Mouse (Mus musculus): ENCODE data around the gene Dcst2. TPM values are rescaled to one million over a fixed set of nuclear protein-coding genes. Genes with fewer than 3 reads are reported as not detected.

The Dcst2 gene
- polyA plus RNA-seq, 1 experiment from 2014 or later, result 0.23 TPM

DNA sequence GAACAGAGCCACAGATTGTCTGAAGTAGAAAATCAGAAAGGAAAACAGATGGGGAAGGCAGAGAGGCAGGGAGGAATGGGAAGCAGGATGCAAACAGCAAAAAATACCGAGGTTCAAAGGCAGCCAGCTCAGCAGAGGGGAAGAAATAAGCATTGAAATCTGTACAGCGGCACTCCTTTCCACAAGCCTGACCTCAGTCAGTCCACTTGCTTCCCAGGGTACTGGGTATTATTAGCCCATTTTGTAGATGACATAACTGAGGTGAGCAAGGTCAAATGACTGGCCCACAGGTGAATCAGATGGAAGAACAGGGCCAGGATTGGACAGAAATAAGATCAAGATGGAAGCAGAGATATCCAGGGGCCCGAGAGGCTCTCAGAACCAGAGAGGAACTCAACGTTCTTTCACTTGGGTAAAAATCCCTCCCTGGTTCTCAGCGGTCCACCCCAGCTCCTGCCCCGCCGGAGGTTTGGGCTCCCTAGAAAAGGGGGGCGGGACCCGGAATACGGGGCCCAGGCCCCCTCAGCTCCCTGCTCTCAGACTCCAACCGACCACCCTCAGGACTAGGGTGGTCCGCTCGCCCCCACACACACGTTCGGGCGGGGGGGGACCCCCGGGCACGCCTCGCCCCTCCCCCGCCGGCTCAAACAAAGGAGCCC, 24.6 kb upstream of the Dcst2 start:
- Histone ChIP-seq H3K4me3 (ENCODE audit: low read depth, low read length) (peak overlapping the region; percentile 67), H3K36me3 (ENCODE audit: control insufficient read depth, insufficient read depth, low read length) (peaks cover 7% of the 10 kb centered on the region), H3K27me3 (ENCODE audit: control insufficient read depth, insufficient read depth, low read length) (no peaks in the 10 kb centered on the region), H3K9me3 (ENCODE audit: control insufficient read depth, low read length) (no peaks in the 10 kb centered on the region), H3K9ac (ENCODE audit: low read length) (peak overlapping the region; percentile 81), H3K4me1 (ENCODE audit: control insufficient read depth, insufficient read depth, low read length) (peaks cover 36% of the 10 kb centered on the region), H3K4me2 (ENCODE audit: low read depth, severe bottlenecking) (peak overlapping the region; percentile 87), H3K27ac (replicated peaks; ENCODE audit: low read depth, low read length) (peak overlapping the region; percentile 90)
- WGBS, result under 1% methylated on average over 21 of the region's 21 CpGs
- DNase-seq (ENCODE audit: low spot score) (no peak), ATAC-seq (ENCODE audit: insufficient number of reproducible peaks, low FRiP score, low TSS enrichment, low read depth) (no peak; the same call in 1 of the 2 replicates)

GRCm38 (mm10) chr3:89337721-89338578, 23.8 kb upstream of the Dcst2 start, which contains the start of gene Efna4:
Efna4 (minus strand) TSS chr3:89338028.
- peak within 1 kb of the TSS; percentile 81 for H3K9ac ChIP-seq (ENCODE audit: low read length)
- peak within 1 kb of the TSS; percentile 87 for H3K4me2 ChIP-seq (ENCODE audit: low read depth, severe bottlenecking)
- peaks cover 6% of the 10 kb centered on the region for H3K36me3 ChIP-seq (ENCODE audit: control insufficient read depth, insufficient read depth, low read length)
- H3K27ac ChIP-seq (replicated peaks; ENCODE audit: low read depth, low read length), result peak within 1 kb of the TSS; percentile 90
- no peaks in the 10 kb centered on the region for H3K27me3 ChIP-seq (ENCODE audit: control insufficient read depth, insufficient read depth, low read length)
- peak; percentile 87 for DNase-seq (ENCODE audit: low spot score)
- H3K4me1 ChIP-seq (ENCODE audit: control insufficient read depth, insufficient read depth, low read length), result peaks cover 32% of the 10 kb centered on the region
- under 1% methylated on average over 44 of the region's 44 CpGs for WGBS
- H3K9me3 ChIP-seq (ENCODE audit: control insufficient read depth, low read length), result no peaks in the 10 kb centered on the region
- H3K4me3 ChIP-seq (ENCODE audit: low read depth, low read length), result peak within 1 kb of the TSS; percentile 67
- ATAC-seq (ENCODE audit: insufficient number of reproducible peaks, low FRiP score, low TSS enrichment, low read depth), result peak; percentile 90

GRCm38 (mm10) chr3:89339416-89339815, 22.4 kb upstream of the Dcst2 start:
- Histone ChIP-seq H3K27ac (replicated peaks; ENCODE audit: low read depth, low read length) (no peak overlapping the region), H3K4me2 (ENCODE audit: low read depth, severe bottlenecking) (peak overlapping the region; percentile 3; the same call in 1 of the 2 replicates), H3K4me1 (ENCODE audit: control insufficient read depth, insufficient read depth, low read length) (peaks cover 28% of the 10 kb centered on the region), H3K27me3 (ENCODE audit: control insufficient read depth, insufficient read depth, low read length) (no peaks in the 10 kb centered on the region), H3K36me3 (ENCODE audit: control insufficient read depth, insufficient read depth, low read length) (peaks cover 3% of the 10 kb centered on the region; the same call in 1 of the 2 replicates), H3K4me3 (ENCODE audit: low read depth, low read length) (no peak overlapping the region), H3K9me3 (ENCODE audit: control insufficient read depth, low read length) (no peaks in the 10 kb centered on the region), H3K9ac (ENCODE audit: low read length) (no peak overlapping the region)
- ATAC-seq (ENCODE audit: insufficient number of reproducible peaks, low FRiP score, low TSS enrichment, low read depth) (no peak), DNase-seq (ENCODE audit: low spot score) (peak; percentile 92)
- 22% methylated on average over 8 of the region's 8 CpGs for WGBS

GRCm38 (mm10) chr3:89340465-89340864, 21.3 kb upstream of the Dcst2 start:
- Histone ChIP-seq H3K4me1 (ENCODE audit: control insufficient read depth, insufficient read depth, low read length) (peaks cover 26% of the 10 kb centered on the region), H3K9ac (ENCODE audit: low read length) (no peak overlapping the region), H3K4me3 (ENCODE audit: low read depth, low read length) (peak overlapping the region; percentile 23), H3K27me3 (ENCODE audit: control insufficient read depth, insufficient read depth, low read length) (no peaks in the 10 kb centered on the region), H3K4me2 (ENCODE audit: low read depth, severe bottlenecking) (peak overlapping the region; percentile 57), H3K27ac (replicated peaks; ENCODE audit: low read depth, low read length) (no peak overlapping the region), H3K36me3 (ENCODE audit: control insufficient read depth, insufficient read depth, low read length) (no peaks in the 10 kb centered on the region), H3K9me3 (ENCODE audit: control insufficient read depth, low read length) (no peaks in the 10 kb centered on the region)
- WGBS, result 3% methylated on average over 11 of the region's 11 CpGs
- no peak for ATAC-seq (ENCODE audit: insufficient number of reproducible peaks, low FRiP score, low TSS enrichment, low read depth)
- peak; percentile 95 for DNase-seq (ENCODE audit: low spot score)

GRCm38 (mm10) chr3:89341794-89342193, 20.0 kb upstream of the Dcst2 start:
- Histone ChIP-seq H3K9ac (ENCODE audit: low read length) (no peak overlapping the region), H3K36me3 (ENCODE audit: control insufficient read depth, insufficient read depth, low read length) (peaks cover 3% of the 10 kb centered on the region; the same call in 1 of the 2 replicates), H3K4me2 (ENCODE audit: low read depth, severe bottlenecking) (no peak overlapping the region), H3K27me3 (ENCODE audit: control insufficient read depth, insufficient read depth, low read length) (no peaks in the 10 kb centered on the region), H3K4me3 (ENCODE audit: low read depth, low read length) (no peak overlapping the region), H3K4me1 (ENCODE audit: control insufficient read depth, insufficient read depth, low read length) (peaks cover 14% of the 10 kb centered on the region), H3K9me3 (ENCODE audit: control insufficient read depth, low read length) (no peaks in the 10 kb centered on the region), H3K27ac (replicated peaks; ENCODE audit: low read depth, low read length) (no peak overlapping the region)
- ATAC-seq (ENCODE audit: insufficient number of reproducible peaks, low FRiP score, low TSS enrichment, low read depth) (no peak), DNase-seq (ENCODE audit: low spot score) (no peak)
- 91% methylated on average over 4 of the region's 4 CpGs for WGBS

DNA sequence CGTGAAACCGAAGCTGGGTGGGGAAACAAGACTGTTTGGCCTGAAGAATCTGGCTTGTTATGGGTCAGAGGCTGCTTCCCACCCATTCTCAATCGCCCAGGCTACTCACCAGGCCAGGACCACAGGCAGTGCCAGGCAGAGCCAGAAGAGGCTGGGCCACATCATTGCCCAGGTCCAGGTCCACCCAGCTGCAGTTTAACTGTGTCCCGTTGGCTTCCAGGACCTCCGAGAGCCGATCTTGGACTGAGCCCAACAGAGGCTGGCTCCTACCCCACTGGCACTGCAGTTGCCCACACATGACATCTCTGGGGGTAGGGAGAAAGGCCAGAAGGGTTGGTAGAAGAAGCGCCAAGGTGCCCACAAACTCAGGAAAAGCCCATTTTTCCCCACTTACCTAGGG, 18.5 kb upstream of the Dcst2 start:
- Histone ChIP-seq H3K36me3 (ENCODE audit: control insufficient read depth, insufficient read depth, low read length) (peaks cover 5% of the 10 kb centered on the region; the same call in 1 of the 2 replicates), H3K4me3 (ENCODE audit: low read depth, low read length) (no peak overlapping the region)

GRCm38 (mm10) chr3:89346815-89347540, 14.8 kb upstream of the Dcst2 start:
- Histone ChIP-seq H3K9me3 (ENCODE audit: control insufficient read depth, low read length) (no peaks in the 10 kb centered on the region), H3K4me2 (ENCODE audit: low read depth, severe bottlenecking) (no peak overlapping the region), H3K27ac (replicated peaks; ENCODE audit: low read depth, low read length) (no peak overlapping the region), H3K4me1 (ENCODE audit: control insufficient read depth, insufficient read depth, low read length) (peaks cover 11% of the 10 kb centered on the region; the same call in 1 of the 2 replicates), H3K9ac (ENCODE audit: low read length) (peak overlapping the region; percentile 2; the same call in 1 of the 2 replicates), H3K27me3 (ENCODE audit: control insufficient read depth, insufficient read depth, low read length) (0 out of 2 replicates have a peak, but pooled peaks cover 3% of the 10 kb centered on the region), H3K36me3 (ENCODE audit: control insufficient read depth, insufficient read depth, low read length) (peaks cover 5% of the 10 kb centered on the region; the same call in 1 of the 2 replicates), H3K4me3 (ENCODE audit: low read depth, low read length) (no peak overlapping the region)
- DNase-seq (ENCODE audit: low spot score) (no peak), ATAC-seq (ENCODE audit: insufficient number of reproducible peaks, low FRiP score, low TSS enrichment, low read depth) (no peak)
- WGBS, result 87% methylated on average over 10 of the region's 10 CpGs

More for the DNA sequence above, 18.5 kb upstream of the Dcst2 start:
- H3K4me1 ChIP-seq (ENCODE audit: control insufficient read depth, insufficient read depth, low read length), result peaks cover 12% of the 10 kb centered on the region; the same call in 1 of the 2 replicates
- WGBS, result 95% methylated on average over 7 of the region's 7 CpGs
- no peak for DNase-seq (ENCODE audit: low spot score)
- ATAC-seq (ENCODE audit: insufficient number of reproducible peaks, low FRiP score, low TSS enrichment, low read depth), result no peak
- H3K9ac ChIP-seq (ENCODE audit: low read length), result no peak overlapping the region
- no peaks in the 10 kb centered on the region for H3K9me3 ChIP-seq (ENCODE audit: control insufficient read depth, low read length)
- no peaks in the 10 kb centered on the region for H3K27me3 ChIP-seq (ENCODE audit: control insufficient read depth, insufficient read depth, low read length)
- no peak overlapping the region for H3K4me2 ChIP-seq (ENCODE audit: low read depth, severe bottlenecking)
- no peak overlapping the region for H3K27ac ChIP-seq (replicated peaks; ENCODE audit: low read depth, low read length)

GRCm38 (mm10) chr3:89347916-89348315, 13.9 kb upstream of the Dcst2 start:
- Histone ChIP-seq H3K9me3 (ENCODE audit: control insufficient read depth, low read length) (no peaks in the 10 kb centered on the region), H3K27me3 (ENCODE audit: control insufficient read depth, insufficient read depth, low read length) (0 out of 2 replicates have a peak, but pooled peaks cover 3% of the 10 kb centered on the region), H3K4me1 (ENCODE audit: control insufficient read depth, insufficient read depth, low read length) (peaks cover 11% of the 10 kb centered on the region; the same call in 1 of the 2 replicates), H3K9ac (ENCODE audit: low read length) (no peak overlapping the region), H3K4me3 (ENCODE audit: low read depth, low read length) (no peak overlapping the region), H3K36me3 (ENCODE audit: control insufficient read depth, insufficient read depth, low read length) (peaks cover 5% of the 10 kb centered on the region; the same call in 1 of the 2 replicates), H3K4me2 (ENCODE audit: low read depth, severe bottlenecking) (no peak overlapping the region), H3K27ac (replicated peaks; ENCODE audit: low read depth, low read length) (no peak overlapping the region)
- WGBS, result 68% methylated on average over 1 of the region's 1 CpGs
- ATAC-seq (ENCODE audit: insufficient number of reproducible peaks, low FRiP score, low TSS enrichment, low read depth) (no peak), DNase-seq (ENCODE audit: low spot score) (no peak)

Measured in limb, embryonic 11.5 days (tissue).